Mouse (Mus musculus) C2C12 (cell line): ENCODE data around the gene Mmp19. TPM values are rescaled to one million over a fixed set of nuclear protein-coding genes. Genes with fewer than 3 reads are reported as not detected.

Experiments
- H3K27me3 ChIP-seq: one replicate; pipeline ENCODE4 v1.6.1; 2011; ENCODE audit not compliant: control insufficient read depth, insufficient read depth, insufficient read length
- H3K36me3 ChIP-seq: one replicate; pipeline ENCODE4 v1.6.1; 2011; ENCODE audit not compliant: control insufficient read depth, insufficient read depth
- H3K4me3 ChIP-seq: one replicate; pipeline ENCODE4 v1.5.1; 2011; ENCODE audit warnings: mild to moderate bottlenecking, control low read depth; ENCODE audit not compliant: poor library complexity, insufficient read depth, severe bottlenecking
- H3K79me2 ChIP-seq: one replicate; pipeline ENCODE4 v1.6.1; 2011; ENCODE audit not compliant: control insufficient read depth, insufficient read depth
- H3K79me3 ChIP-seq: one replicate; pipeline ENCODE4 v1.6.1; 2011; ENCODE audit warnings: low read depth, control low read depth
- H3ac ChIP-seq: one replicate; pipeline ENCODE3; 2011; ENCODE audit warnings: low read depth; ENCODE audit not compliant: control insufficient read depth, insufficient read length
- CEBPB ChIP-seq: IDR thresholded peaks from one replicate; pipeline ENCODE4 v1.6.1; 2011; ENCODE audit warnings: low read depth, mild to moderate bottlenecking, control low read depth, moderate library complexity
- CTCF ChIP-seq: IDR thresholded peaks from one replicate; pipeline ENCODE4 v1.5.1; 2011; ENCODE audit not compliant: control insufficient read depth, insufficient read depth, insufficient read length
- FOSL1 ChIP-seq: IDR thresholded peaks from one replicate; pipeline ENCODE4 v1.8.0; 2011; ENCODE audit warnings: mild to moderate bottlenecking, low read length; ENCODE audit not compliant: poor library complexity, insufficient read depth, severe bottlenecking
- MAX ChIP-seq: IDR thresholded peaks from one replicate; pipeline ENCODE4 v1.6.1; 2011; ENCODE audit warnings: mild to moderate bottlenecking, control low read depth
- MYOD1 ChIP-seq: IDR thresholded peaks from one replicate; pipeline ENCODE4 v1.6.1; 2011; ENCODE audit warnings: low read depth; ENCODE audit not compliant: control insufficient read depth, insufficient read length
- MYOG ChIP-seq: IDR thresholded peaks from one replicate; pipeline ENCODE4 v1.6.1; 2011; ENCODE audit not compliant: control insufficient read depth, insufficient read length; ENCODE audit errors: extremely low read depth
- USF1 ChIP-seq: IDR thresholded peaks from one replicate; pipeline ENCODE4 v1.6.1; 2011; ENCODE audit warnings: low read depth, mild to moderate bottlenecking, control low read depth, moderate library complexity
- polyA plus RNA-seq: library from polyadenylated mRNA; unstranded; fragments of >200 nt; fragmentation: generic; extraction: Trizol; gene quantifications from one replicate; pipeline ENCODE4 v1.2.1, GENCODE M21; 2012; ENCODE audit warnings: missing spikeins

The Mmp19 gene
- polyA plus RNA-seq, 1 experiment: 1.7 TPM

GRCm38 (mm10) chr10:128744680-128745601 is 45.8 kb upstream of the Mmp19 start, which contains the start of gene Dgka:
Gene Dgka (minus strand): TSS chr10:128744855.
- peak within 1 kb of the TSS; percentile 91 for H3ac ChIP-seq
- no peak for TF ChIP-seq CEBPB
- TF ChIP-seq FOSL1: no peak
- no peak for TF ChIP-seq MYOG
- no peak for TF ChIP-seq USF1
- no peak for TF ChIP-seq MYOD1
- no peak for TF ChIP-seq CTCF
- TF ChIP-seq MAX: no peak

GRCm38 (mm10) chr10:128745946-128746613 is 44.6 kb upstream of the Mmp19 start:
- no peak overlapping the region for H3K4me3 ChIP-seq
- TF ChIP-seq CTCF: no peak
- no peak for TF ChIP-seq MAX
- no peak for TF ChIP-seq MYOD1
- no peak for TF ChIP-seq USF1
- no peak for TF ChIP-seq MYOG
- no peak for TF ChIP-seq CEBPB
- TF ChIP-seq FOSL1: no peak
- H3K27me3 ChIP-seq: no peaks in the 10 kb centered on the region
- H3K36me3 ChIP-seq: peaks cover 8% of the 10 kb centered on the region
- peaks cover 34% of the 10 kb centered on the region for H3K79me2 ChIP-seq
- H3ac ChIP-seq: no peak overlapping the region
- peaks cover 27% of the 10 kb centered on the region for H3K79me3 ChIP-seq

More at GRCm38 (mm10) chr10:128744680-128745601, 45.8 kb upstream of the Mmp19 start, which contains the start of gene Dgka:
- H3K79me2 ChIP-seq: peaks cover 22% of the 10 kb centered on the region
- peaks cover 15% of the 10 kb centered on the region for H3K79me3 ChIP-seq
- no peaks in the 10 kb centered on the region for H3K27me3 ChIP-seq
- H3K4me3 ChIP-seq: peak within 1 kb of the TSS; percentile 33
- no peaks in the 10 kb centered on the region for H3K36me3 ChIP-seq

DNA sequence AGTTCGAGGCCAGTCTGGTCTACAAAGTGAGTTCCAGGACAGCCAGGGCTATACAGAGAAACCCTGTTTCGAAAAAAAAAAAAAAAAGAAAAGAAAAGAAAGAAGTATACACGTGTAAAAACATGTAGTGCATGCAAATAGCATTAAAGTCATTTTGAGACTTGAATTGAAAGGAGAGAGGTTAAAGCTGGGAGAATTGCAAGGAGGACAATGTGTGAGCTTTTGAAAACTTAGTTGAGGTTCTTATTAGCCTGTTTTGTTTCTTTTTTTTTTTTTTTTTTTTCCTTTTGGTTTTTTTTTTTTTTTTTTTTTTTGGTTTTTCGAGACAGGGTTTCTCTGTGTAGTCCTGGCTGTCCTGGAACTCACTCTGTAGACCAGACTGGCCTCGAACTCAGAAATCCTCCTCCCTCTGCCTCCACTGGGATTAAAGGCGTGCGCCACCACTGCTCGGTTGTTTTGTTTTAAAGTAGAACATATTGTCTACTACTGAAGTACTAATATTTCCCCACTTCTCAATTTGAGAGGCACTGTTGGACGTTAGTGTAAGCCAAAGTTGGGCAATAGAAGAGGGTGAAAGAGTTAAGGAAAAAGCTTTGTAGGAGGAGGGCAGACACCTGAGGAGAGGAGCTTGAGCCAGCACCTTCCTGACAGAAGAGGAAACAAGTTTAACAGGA is 43.6 kb upstream of the Mmp19 start:
- peak overlapping the region; percentile 96 for H3ac ChIP-seq
- H3K27me3 ChIP-seq: no peaks in the 10 kb centered on the region
- peak overlapping the region; percentile 90 for H3K4me3 ChIP-seq
- peaks cover 35% of the 10 kb centered on the region for H3K79me3 ChIP-seq
- TF ChIP-seq MYOG: no peak
- TF ChIP-seq FOSL1: no peak
- TF ChIP-seq MAX: no peak
- TF ChIP-seq MYOD1: no peak
- no peak for TF ChIP-seq CTCF
- TF ChIP-seq USF1: no peak
- TF ChIP-seq CEBPB: no peak
- H3K36me3 ChIP-seq: peaks cover 19% of the 10 kb centered on the region
- H3K79me2 ChIP-seq: peaks cover 44% of the 10 kb centered on the region

- TF ChIP-seq FOSL1 (no peak), CEBPB (no peak), CTCF (no peak), MYOD1 (no peak), MYOG (no peak)
- H3K79me3 ChIP-seq: peaks cover 41% of the 10 kb centered on the region
- H3K4me3 ChIP-seq: peak within 1 kb of the TSS; percentile 90
- peaks cover 50% of the 10 kb centered on the region for H3K79me2 ChIP-seq
- no peaks in the 10 kb centered on the region for H3K27me3 ChIP-seq
- H3K36me3 ChIP-seq: peaks cover 25% of the 10 kb centered on the region
- H3ac ChIP-seq: peak within 1 kb of the TSS; percentile 96
Observed at GRCm38 (mm10) chr10:128747646-128748251, 43.0 kb upstream of the Mmp19 start, which contains the start of gene Pym1. Gene Pym1 (plus strand): TSS chr10:128747889.
